Mouse (Mus musculus) right cerebral cortex, postnatal 4 days (tissue): ENCODE data around the gene Lin28a.
A peak's percentile ranks its signal among the peaks of the same experiment; 100 is the strongest.

Source experiments
- DNase-seq: peaks from one replicate; pipeline ENCODE4 v3.0.0-alpha.2; 2022

Lin28a gene

GRCm38 (mm10) chr4:133971741-133972140 is 46.9 kb downstream of the Lin28a start:
- DNase-seq: no peak

GRCm38 (mm10) chr4:133970876-133971275 is 47.8 kb downstream of the Lin28a start:
- DNase-seq: peak; percentile 41

- peak; percentile 39 for DNase-seq
Measured at GRCm38 (mm10) chr4:133970196-133970595, 48.4 kb downstream of the Lin28a start.

GRCm38 (mm10) chr4:133969114-133969770 is 49.4 kb downstream of the Lin28a start:
- DNase-seq: no peak

GRCm38 (mm10) chr4:133968150-133968921 is 50.3 kb downstream of the Lin28a start, which contains the start of gene Hmgn2:
Gene Hmgn2, minus strand, starts transcription at chr4:133968650.
- DNase-seq: peak; percentile 44

GRCm38 (mm10) chr4:133967866-133968149 is 50.8 kb downstream of the Lin28a start:
- DNase-seq: peak; percentile 97

- DNase-seq: peak; percentile 95
Measured at GRCm38 (mm10) chr4:133967138-133967865, 51.3 kb downstream of the Lin28a start.

- DNase-seq: no peak
Measured at GRCm38 (mm10) chr4:133966271-133966940, 52.2 kb downstream of the Lin28a start.

GRCm38 (mm10) chr4:133962566-133962965 is 56.1 kb downstream of the Lin28a start:
- no peak for DNase-seq

GRCm38 (mm10) chr4:133958884-133959283 is 59.8 kb downstream of the Lin28a start:
- DNase-seq: no peak

GRCm38 (mm10) chr4:133956358-133956757 is 62.3 kb downstream of the Lin28a start:
- DNase-seq: no peak
